Mouse (Mus musculus): ENCODE results near the gene Pcdh7. TPM values are rescaled to one million over a fixed set of nuclear protein-coding genes. Genes with fewer than 3 reads are reported as not detected.
"Not testable (repeated sequence)": the region's sequence is repeated elsewhere in the genome, so short reads cannot be mapped to it uniquely, and the experiment has no call there.

The Pcdh7 gene
- total RNA-seq, 2 experiments from 2014 or later = 5.7 to 12.4 TPM

DNA sequence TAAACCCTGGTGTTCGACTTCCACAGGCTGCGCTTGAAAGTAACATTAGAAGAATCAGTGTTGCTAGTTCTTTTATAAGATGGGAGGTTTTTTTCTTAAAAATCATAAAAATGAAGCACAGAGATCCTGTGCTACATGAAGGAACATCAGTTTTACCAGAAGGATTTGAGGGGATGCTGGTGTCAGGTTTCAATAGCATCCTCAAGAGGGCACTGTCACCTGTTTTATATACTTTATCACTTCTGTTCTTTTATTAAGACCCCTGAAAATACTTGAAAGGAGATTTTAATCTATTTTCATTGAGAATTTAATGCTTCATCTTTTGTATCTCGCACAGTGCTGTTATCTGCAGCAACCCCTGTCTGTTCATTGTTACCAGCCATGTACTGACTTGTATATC, 322.1 kb downstream of the Pcdh7 start:
- no peak for ATAC-seq (replicated peaks; ENCODE audit: low FRiP score, low TSS enrichment, poor library complexity, severe bottlenecking)

GRCm38 (mm10) chr5:58044216-58044615, 326.4 kb downstream of the Pcdh7 start:
- ATAC-seq (replicated peaks; ENCODE audit: low FRiP score, low TSS enrichment, poor library complexity, severe bottlenecking) = no peak

- no peak for ATAC-seq (replicated peaks; ENCODE audit: low FRiP score, low TSS enrichment, poor library complexity, severe bottlenecking)
Observed at GRCm38 (mm10) chr5:58081054-58081453, 363.3 kb downstream of the Pcdh7 start.

DNA sequence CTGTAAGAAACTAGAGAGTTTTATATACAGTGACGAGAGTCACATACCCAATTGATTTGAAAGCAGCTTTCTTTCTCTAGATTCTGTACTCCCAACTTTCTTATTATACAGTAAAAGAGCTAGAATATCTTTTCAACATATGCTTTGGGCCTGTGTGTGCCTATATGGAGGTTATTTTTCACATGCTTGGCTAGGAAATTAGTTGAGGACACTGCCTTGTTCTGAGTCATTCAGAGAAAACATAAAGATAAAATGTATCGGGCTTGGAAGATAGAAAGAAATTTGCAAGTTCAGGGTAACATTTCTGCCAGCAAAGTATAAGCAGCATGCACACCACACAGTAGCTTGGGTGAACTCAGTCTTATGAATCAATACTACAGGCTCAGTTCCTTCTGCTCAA, 364.5 kb downstream of the Pcdh7 start:
- no peak for ATAC-seq (replicated peaks; ENCODE audit: low FRiP score, low TSS enrichment, poor library complexity, severe bottlenecking)

DNA sequence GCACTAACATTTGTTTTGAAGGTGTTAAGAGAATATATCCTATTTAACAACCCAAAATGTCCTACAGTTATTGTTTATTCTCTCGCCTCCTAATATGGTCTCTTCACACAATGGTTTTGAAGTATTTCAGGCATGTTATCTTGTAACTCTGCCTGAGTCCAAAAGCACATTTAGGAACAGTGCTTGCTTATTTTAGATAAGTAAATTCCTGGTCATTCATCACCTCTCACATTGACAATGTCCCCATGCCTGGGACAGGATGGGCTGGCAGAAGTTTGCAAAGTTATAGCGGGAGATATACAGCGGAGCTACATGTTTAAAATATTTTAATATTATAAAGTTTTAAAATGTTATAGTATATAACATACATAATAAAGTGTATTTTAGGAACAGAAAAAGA, 365.3 kb downstream of the Pcdh7 start:
- ATAC-seq (replicated peaks; ENCODE audit: low FRiP score, low TSS enrichment, poor library complexity, severe bottlenecking) = no peak

DNA sequence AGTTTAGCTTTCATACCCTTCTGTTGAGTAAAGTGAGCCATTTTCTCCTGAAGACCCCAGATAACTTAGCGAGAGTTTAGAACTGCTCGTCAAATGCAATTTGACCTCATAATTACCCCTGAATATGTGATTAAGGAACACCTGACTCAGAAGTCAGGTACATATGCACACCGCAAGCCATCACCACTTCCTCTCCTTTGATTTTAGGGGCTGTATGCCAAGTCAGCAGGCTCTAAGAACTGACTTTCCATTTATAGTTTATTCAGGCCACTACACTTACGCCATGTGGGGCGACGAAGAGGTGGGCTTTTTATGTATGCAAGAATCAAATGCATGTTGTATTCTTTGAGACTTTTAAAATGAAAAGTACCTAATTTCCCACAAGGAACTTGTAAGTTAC, 366.2 kb downstream of the Pcdh7 start:
- ATAC-seq (replicated peaks; ENCODE audit: low FRiP score, low TSS enrichment, poor library complexity, severe bottlenecking) = no peak

DNA sequence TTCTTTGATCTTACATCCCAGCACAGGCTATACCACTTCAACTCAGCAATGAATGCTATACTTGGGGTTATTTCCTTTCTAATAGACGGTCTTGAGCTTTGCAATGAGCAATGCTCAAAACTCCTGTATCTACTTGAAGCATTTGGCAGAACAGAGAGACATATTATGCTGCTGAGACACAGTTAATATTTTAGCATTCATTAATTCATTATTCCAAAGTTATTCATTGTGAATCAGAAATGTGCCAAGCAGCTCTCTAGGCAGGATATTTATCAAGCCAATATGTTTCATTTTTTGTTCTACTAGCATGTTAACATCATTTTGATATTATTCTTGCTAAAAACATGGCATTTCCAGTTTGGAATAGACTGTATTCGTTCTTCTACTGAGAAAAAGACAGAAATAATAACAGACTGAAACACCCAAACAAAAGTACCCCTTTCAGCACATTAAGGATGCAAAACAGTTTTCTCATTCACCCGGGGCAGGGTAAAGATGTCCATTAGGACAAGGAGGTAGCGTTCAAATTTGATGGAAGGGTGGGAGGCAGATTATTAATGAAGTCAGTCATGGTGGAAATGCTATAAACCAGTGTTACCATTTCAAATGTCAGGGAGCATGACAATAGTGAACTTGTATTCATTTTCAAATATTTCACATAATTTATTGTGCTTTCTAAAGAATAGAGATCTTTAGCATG, 391.0 kb downstream of the Pcdh7 start:
- no peak for ATAC-seq (replicated peaks; ENCODE audit: low FRiP score, low TSS enrichment, poor library complexity, severe bottlenecking)

DNA sequence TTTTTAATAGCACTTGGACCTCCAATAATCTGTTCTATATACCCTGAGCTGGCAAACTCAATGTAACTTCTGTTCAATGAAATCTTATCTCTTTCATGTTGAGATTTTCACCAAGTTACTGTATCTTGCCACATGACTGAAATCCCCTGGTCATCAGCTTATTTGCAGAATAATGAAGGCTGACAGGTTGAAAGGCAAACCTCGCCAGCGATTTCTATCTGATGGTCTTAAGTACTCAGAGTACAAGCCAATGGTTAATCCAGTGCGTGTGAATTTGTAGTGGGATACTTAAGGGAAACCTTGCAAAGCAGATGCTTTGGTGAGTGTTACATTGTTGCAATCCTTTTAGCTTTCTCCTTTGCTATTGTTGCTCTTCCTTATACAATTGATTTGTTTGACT, 398.3 kb downstream of the Pcdh7 start:
- ATAC-seq (replicated peaks; ENCODE audit: low FRiP score, low TSS enrichment, poor library complexity, severe bottlenecking) = no peak

- ATAC-seq (replicated peaks; ENCODE audit: low FRiP score, low TSS enrichment, poor library complexity, severe bottlenecking) = no peak
Observed at GRCm38 (mm10) chr5:58117896-58118295, 400.1 kb downstream of the Pcdh7 start.

- ATAC-seq (replicated peaks; ENCODE audit: low FRiP score, low TSS enrichment, poor library complexity, severe bottlenecking) = no peak
Observed at GRCm38 (mm10) chr5:58118930-58119611, 401.3 kb downstream of the Pcdh7 start.

DNA sequence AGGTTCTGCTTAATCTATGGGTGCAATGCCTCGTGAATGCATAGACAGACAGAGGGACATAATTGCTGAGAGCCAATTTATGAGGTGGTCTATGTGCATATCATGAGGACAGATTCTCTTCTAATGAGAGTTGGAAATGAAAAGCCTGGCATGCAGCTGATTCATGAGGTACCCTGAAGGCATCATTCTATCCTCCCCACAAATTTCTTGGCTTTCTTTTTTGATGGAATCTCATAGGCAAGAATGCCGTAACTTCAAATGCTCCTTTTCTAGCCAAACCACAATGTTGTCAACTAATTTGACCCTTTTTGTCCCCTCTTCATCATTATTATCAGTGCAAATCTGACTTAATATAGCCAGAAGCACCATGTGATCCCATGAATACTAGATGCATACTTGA, 426.1 kb downstream of the Pcdh7 start:
- no peak for ATAC-seq (replicated peaks; ENCODE audit: low FRiP score, low TSS enrichment, poor library complexity, severe bottlenecking)

DNA sequence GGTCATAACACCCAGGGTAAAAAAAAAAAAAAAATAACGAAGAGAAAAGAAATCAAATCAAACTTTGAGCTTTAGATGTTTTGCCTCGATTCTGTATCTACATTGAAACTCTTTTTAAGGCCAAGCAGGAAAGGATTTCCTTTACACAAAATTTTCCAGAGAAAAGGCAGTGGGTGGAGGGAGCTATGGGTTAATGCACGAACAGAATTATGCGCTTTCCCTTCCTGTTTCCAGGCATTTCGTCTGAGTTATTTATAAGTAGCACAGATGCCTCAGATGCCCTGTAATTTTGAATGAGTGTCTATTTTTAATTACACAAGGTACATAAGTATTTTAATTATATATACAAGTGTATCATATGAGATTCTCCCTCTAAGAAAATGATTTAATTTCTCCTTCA, 436.2 kb downstream of the Pcdh7 start:
- ATAC-seq (replicated peaks; ENCODE audit: low FRiP score, low TSS enrichment, poor library complexity, severe bottlenecking) = no peak

- no peak for ATAC-seq (replicated peaks; ENCODE audit: low FRiP score, low TSS enrichment, poor library complexity, severe bottlenecking)
Observed at GRCm38 (mm10) chr5:58172218-58172617, 454.5 kb downstream of the Pcdh7 start.

DNA sequence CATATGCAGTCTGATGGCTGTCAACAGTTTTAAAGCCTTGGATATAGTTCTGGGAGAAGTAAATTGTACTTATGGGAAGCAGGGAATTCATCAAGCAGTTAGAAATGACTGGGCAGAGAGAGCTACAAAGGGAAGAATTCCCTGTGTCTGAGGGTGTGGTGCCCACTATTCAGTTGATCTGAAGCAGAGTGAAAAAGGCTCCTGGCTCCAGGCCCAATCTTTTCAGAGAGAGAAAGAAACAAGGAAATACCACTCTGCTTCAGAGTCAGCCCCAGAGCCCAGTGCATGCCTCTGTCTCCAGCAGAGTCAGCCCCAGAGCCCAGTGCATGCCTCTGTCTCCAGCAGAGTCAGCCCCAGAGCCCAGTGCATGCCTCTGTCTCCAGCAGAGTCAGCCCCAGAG, 456.6 kb downstream of the Pcdh7 start:
- ATAC-seq (replicated peaks; ENCODE audit: low FRiP score, low TSS enrichment, poor library complexity, severe bottlenecking) = not testable (repeated sequence)

GRCm38 (mm10) chr5:58175532-58175931, 457.8 kb downstream of the Pcdh7 start:
- no peak for ATAC-seq (replicated peaks; ENCODE audit: low FRiP score, low TSS enrichment, poor library complexity, severe bottlenecking)

Measured in megakaryocyte-erythroid progenitor cell, adult 5-6 weeks (primary cell).